Mouse (Mus musculus): ENCODE data around the gene Tdg. TPM values are rescaled to one million over a fixed set of nuclear protein-coding genes. Genes with fewer than 3 reads are reported as not detected.

The Tdg gene
- polyA plus RNA-seq, 1 experiment from 2014 or later: 56.9 TPM

GRCm38 (mm10) chr10:82689681-82690211, 60.1 kb downstream of the Tdg start:
- Histone ChIP-seq H3K27me3 (ENCODE audit: control insufficient read depth, insufficient read depth, low read length) (no peaks in the 10 kb centered on the region), H3K9ac (ENCODE audit: low read length) (no peak overlapping the region; the same call in 1 of the 2 replicates), H3K36me3 (ENCODE audit: control insufficient read depth, insufficient read depth, low read length) (no peaks in the 10 kb centered on the region), H3K4me2 (replicated peaks; ENCODE audit: low read depth) (peak overlapping the region; percentile 50), H3K4me3 (ENCODE audit: low read depth, low read length) (peak overlapping the region; percentile 31), H3K4me1 (replicated peaks; ENCODE audit: control insufficient read depth, insufficient read depth) (no peaks in the 10 kb centered on the region), H3K9me3 (ENCODE audit: control insufficient read depth, low read length) (no peaks in the 10 kb centered on the region), H3K27ac (replicated peaks) (peak overlapping the region; percentile 79)
- ATAC-seq (ENCODE audit: low FRiP score, low TSS enrichment) (peak; percentile 76; the same call in 1 of the 2 replicates), DNase-seq (ENCODE audit: low spot score) (no peak)
- 41% methylated on average over 7 of the region's 7 CpGs for WGBS
- no peak for TF ChIP-seq CTCF (IDR thresholded peaks at IDR 0.05; ENCODE audit: low read depth)
- no peak for TF ChIP-seq EP300 (optimal IDR thresholded peaks at IDR 0.05)

GRCm38 (mm10) chr10:82690494-82690893, 60.9 kb downstream of the Tdg start, which contains the start of gene Glt8d2:
Gene Glt8d2, minus strand, starts transcription at chr10:82690650.
- 2% methylated on average over 14 of the region's 14 CpGs for WGBS
- Histone ChIP-seq H3K27me3 (ENCODE audit: control insufficient read depth, insufficient read depth, low read length) (no peaks in the 10 kb centered on the region), H3K4me1 (replicated peaks; ENCODE audit: control insufficient read depth, insufficient read depth) (no peaks in the 10 kb centered on the region), H3K9ac (ENCODE audit: low read length) (peak within 1 kb of the TSS; percentile 54), H3K27ac (replicated peaks) (peak within 1 kb of the TSS; percentile 79), H3K4me3 (ENCODE audit: low read depth, low read length) (peak within 1 kb of the TSS; percentile 31), H3K36me3 (ENCODE audit: control insufficient read depth, insufficient read depth, low read length) (no peaks in the 10 kb centered on the region), H3K9me3 (ENCODE audit: control insufficient read depth, low read length) (no peaks in the 10 kb centered on the region), H3K4me2 (replicated peaks; ENCODE audit: low read depth) (peak within 1 kb of the TSS; percentile 50)
- TF ChIP-seq EP300 (optimal IDR thresholded peaks at IDR 0.05) (no peak), CTCF (IDR thresholded peaks at IDR 0.05; ENCODE audit: low read depth) (no peak)
- peak; percentile 76; the same call in 1 of the 2 replicates for ATAC-seq (ENCODE audit: low FRiP score, low TSS enrichment)
- peak; percentile 45 for DNase-seq (ENCODE audit: low spot score)

- H3K4me1 ChIP-seq (replicated peaks; ENCODE audit: control insufficient read depth, insufficient read depth): peaks cover 4% of the 10 kb centered on the region
- no peak within 1 kb of the TSS for H3K4me2 ChIP-seq (replicated peaks; ENCODE audit: low read depth)
Measured at GRCm38 (mm10) chr10:82695956-82696355, 66.3 kb downstream of the Tdg start, which contains the start of gene Hcfc2. Gene Hcfc2, plus strand, starts transcription at chr10:82696160.

GRCm38 (mm10) chr10:82696453-82697079, 66.9 kb downstream of the Tdg start:
- Histone ChIP-seq H3K4me1 (replicated peaks; ENCODE audit: control insufficient read depth, insufficient read depth) (peaks cover 4% of the 10 kb centered on the region), H3K4me3 (ENCODE audit: low read depth, low read length) (no peak overlapping the region), H3K9me3 (ENCODE audit: control insufficient read depth, low read length) (no peaks in the 10 kb centered on the region), H3K9ac (ENCODE audit: low read length) (no peak overlapping the region), H3K36me3 (ENCODE audit: control insufficient read depth, insufficient read depth, low read length) (no peaks in the 10 kb centered on the region), H3K27ac (replicated peaks) (no peak overlapping the region), H3K4me2 (replicated peaks; ENCODE audit: low read depth) (no peak overlapping the region), H3K27me3 (ENCODE audit: control insufficient read depth, insufficient read depth, low read length) (no peaks in the 10 kb centered on the region)
- TF ChIP-seq EP300 (optimal IDR thresholded peaks at IDR 0.05) (no peak), CTCF (IDR thresholded peaks at IDR 0.05; ENCODE audit: low read depth) (no peak)
- DNase-seq (ENCODE audit: low spot score) (no peak), ATAC-seq (ENCODE audit: low FRiP score, low TSS enrichment) (no peak)
- WGBS: 65% methylated on average over 4 of the region's 4 CpGs

More at GRCm38 (mm10) chr10:82695956-82696355, 66.3 kb downstream of the Tdg start, which contains the start of gene Hcfc2:
- Histone ChIP-seq H3K36me3 (ENCODE audit: control insufficient read depth, insufficient read depth, low read length) (no peaks in the 10 kb centered on the region), H3K27me3 (ENCODE audit: control insufficient read depth, insufficient read depth, low read length) (no peaks in the 10 kb centered on the region), H3K9me3 (ENCODE audit: control insufficient read depth, low read length) (no peaks in the 10 kb centered on the region), H3K4me3 (ENCODE audit: low read depth, low read length) (no peak within 1 kb of the TSS), H3K9ac (ENCODE audit: low read length) (no peak within 1 kb of the TSS), H3K27ac (replicated peaks) (no peak within 1 kb of the TSS)
- no peak for TF ChIP-seq EP300 (optimal IDR thresholded peaks at IDR 0.05)
- no peak for TF ChIP-seq CTCF (IDR thresholded peaks at IDR 0.05; ENCODE audit: low read depth)
- DNase-seq (ENCODE audit: low spot score) (no peak), ATAC-seq (ENCODE audit: low FRiP score, low TSS enrichment) (no peak)
- WGBS: 56% methylated on average over 5 of the region's 5 CpGs

GRCm38 (mm10) chr10:82697305-82697898, 67.8 kb downstream of the Tdg start:
- H3K4me3 ChIP-seq (ENCODE audit: low read depth, low read length): no peak overlapping the region
- no peak overlapping the region for H3K9ac ChIP-seq (ENCODE audit: low read length)
- no peak overlapping the region for H3K27ac ChIP-seq (replicated peaks)
- H3K4me1 ChIP-seq (replicated peaks; ENCODE audit: control insufficient read depth, insufficient read depth): peaks cover 4% of the 10 kb centered on the region
- peak; percentile 63 for ATAC-seq (ENCODE audit: low FRiP score, low TSS enrichment)
- no peaks in the 10 kb centered on the region for H3K9me3 ChIP-seq (ENCODE audit: control insufficient read depth, low read length)
- TF ChIP-seq EP300 (optimal IDR thresholded peaks at IDR 0.05): no peak
- no peak for TF ChIP-seq CTCF (IDR thresholded peaks at IDR 0.05; ENCODE audit: low read depth)
- 78% methylated on average over 3 of the region's 3 CpGs for WGBS
- no peak overlapping the region for H3K4me2 ChIP-seq (replicated peaks; ENCODE audit: low read depth)
- no peaks in the 10 kb centered on the region for H3K27me3 ChIP-seq (ENCODE audit: control insufficient read depth, insufficient read depth, low read length)
- DNase-seq (ENCODE audit: low spot score): no peak
- no peaks in the 10 kb centered on the region for H3K36me3 ChIP-seq (ENCODE audit: control insufficient read depth, insufficient read depth, low read length)

Measured in stomach, postnatal 0 days (tissue).